Mouse (Mus musculus): Measurements from ENCODE around the gene Gm4567.
"Not testable (repeated sequence)": the region's sequence is repeated elsewhere in the genome, so short reads cannot be mapped to it uniquely, and the experiment has no call there.

The Gm4567 gene

GRCm38 (mm10) chr7:22719610-22720009 is at the start of gene Gm4567:
Gene Gm4567 (minus strand): TSS chr7:22719710.
- not testable (repeated sequence) for DNase-seq (ENCODE audit: low spot score in 2 of 2)

GRCm38 (mm10) chr7:22761397-22761796 is 41.9 kb upstream of the Gm4567 start, which contains the start of gene Vmn1r157:
Gene Vmn1r157 (plus strand): TSS chr7:22761697.
- not testable (repeated sequence) for DNase-seq (ENCODE audit: low spot score in 2 of 2)

- DNase-seq (ENCODE audit: low spot score in 2 of 2) = not testable (repeated sequence)
Observed at GRCm38 (mm10) chr7:22692217-22692616, 27.3 kb downstream of the Gm4567 start, which contains the start of gene Gm8693. Gene Gm8693 (minus strand): TSS chr7:22692317.
